Mouse (Mus musculus) layer of hippocampus, adult 8-10 months (tissue): ENCODE measurements around the gene Aars. TPM values are rescaled to one million over a fixed set of nuclear protein-coding genes. Genes with fewer than 3 reads are reported as not detected.
"Not testable (repeated sequence)": the region's sequence is repeated elsewhere in the genome, so short reads cannot be mapped to it uniquely, and the experiment has no call there.

Source experiments
- DNase-seq, 2 experiments: peaks; one replicate each; pipeline ENCODE4 v3.0.0; 2022; ENCODE audit warnings: low spot score in 2 of 2
- microRNA-seq, 2 experiments: library from miRNA; unstranded; fragments of <30 nt; microRNA quantifications; one replicate each; pipeline ENCODE4 v1.2.0; 2022
- total RNA-seq, 4 experiments: library from RNA; stranded (reverse); gene quantifications; 2 replicates each; pipeline ENCODE4 v1.2.4; 2022

The Aars gene
- total RNA-seq, 4 experiments from 2014 or later: 78.6 to 89.6 (median 84.8) TPM

DNA sequence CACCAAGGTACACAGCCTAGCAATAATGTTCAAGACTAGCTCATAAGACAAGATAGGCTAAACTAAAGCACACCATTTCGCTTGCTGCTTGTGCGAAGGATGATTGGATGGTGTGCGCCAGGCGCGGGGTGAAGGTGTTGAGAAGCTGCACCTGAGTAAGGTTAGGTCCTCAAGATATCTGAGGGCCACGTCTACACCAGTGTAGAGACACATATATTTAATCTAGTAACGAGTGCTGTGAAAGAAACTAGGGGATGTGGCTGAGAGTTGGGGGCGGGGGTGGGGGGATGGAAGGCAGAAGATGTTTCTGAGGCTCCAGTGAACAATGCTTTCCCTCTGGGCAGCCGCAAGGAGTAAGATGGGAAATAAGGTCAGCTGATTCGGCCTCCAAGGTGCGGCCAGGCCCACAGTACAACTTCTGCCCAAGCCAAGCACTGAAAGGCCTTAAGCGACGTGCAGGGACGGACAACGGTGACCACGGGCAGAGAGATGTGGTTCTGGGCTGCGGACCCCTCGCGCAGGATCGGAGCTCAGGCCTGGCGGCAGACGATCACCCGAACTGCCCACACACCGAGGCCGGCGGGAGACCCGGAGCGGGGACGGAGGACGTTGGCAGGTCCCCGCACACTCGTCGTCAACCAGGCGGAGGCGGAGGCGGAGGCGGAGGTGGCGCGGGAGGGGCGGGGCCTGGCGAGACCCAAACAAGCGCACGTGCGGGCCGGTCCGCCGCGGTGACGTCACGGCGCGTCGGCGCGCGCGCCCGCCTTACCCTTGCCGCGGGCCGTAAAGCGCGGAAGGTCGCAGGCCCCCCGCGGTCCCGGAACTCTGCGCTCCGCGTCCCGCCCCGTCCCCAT lies 61.1 kb downstream of the Aars start, which contains the start of gene Pdpr:
Gene Pdpr (plus strand): TSS at position 766 of the 854 bp plus-strand sequence.
- DNase-seq: peak; percentile 87

DNA sequence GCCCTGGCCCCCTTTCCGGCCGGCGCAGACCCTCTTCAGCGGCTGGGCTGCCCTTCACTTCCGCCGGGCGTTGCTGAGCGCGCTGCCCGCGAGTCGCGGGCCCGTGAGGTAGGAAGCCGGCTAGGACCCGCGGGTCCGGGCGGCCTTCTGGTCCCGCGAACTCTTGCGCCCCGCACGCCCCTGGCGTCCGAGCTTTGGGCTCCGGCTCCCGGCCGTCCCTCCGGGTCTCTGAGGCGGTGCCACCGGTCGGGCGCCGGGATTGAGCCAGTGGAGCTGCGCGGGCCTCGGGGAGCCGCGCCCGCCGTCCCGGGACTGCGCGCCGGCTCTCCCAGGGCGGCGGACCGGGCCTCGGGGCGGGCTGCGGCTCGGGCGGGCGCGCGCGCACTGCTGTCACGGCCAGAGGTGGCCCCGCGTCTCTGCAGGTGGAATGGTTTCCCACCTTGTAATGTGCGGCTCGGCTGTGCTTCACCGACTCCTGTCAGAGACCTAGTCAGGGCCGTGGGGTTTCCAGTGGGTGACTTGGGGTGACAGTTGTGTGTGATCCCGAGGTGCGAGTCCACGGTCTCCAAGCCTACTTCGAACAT lies 61.9 kb downstream of the Aars start:
- DNase-seq: not testable (repeated sequence)

Small RNA genes within 50 kb of the gene (microRNA-seq; reads per million reads assigned to microRNA genes)
- 0 reads per million in 2 experiments for gene Gm24103
- gene Mir3473d: 0 reads per million in 2 experiments

Other genes with a start within 250 kb of the Aars start
- 10 to 100 TPM; 57.8 to 86.8 (median 69.6) TPM for gene Il34, start 227.2 kb upstream of the Aars start, total RNA-seq
- gene Cog4, start 186.5 kb upstream of the Aars start, total RNA-seq: 10 to 100 TPM; 50.8 to 64.2 (median 62.8) TPM
- gene Sf3b3, start 186.4 kb upstream of the Aars start, total RNA-seq: 10 to 100 TPM; 64.5 to 78.9 (median 76.6) TPM
- gene Fuk, start 130.7 kb upstream of the Aars start, total RNA-seq: 10 to 100 TPM; 20.7 to 26.7 (median 24.4) TPM
- 100 to 1,000 TPM in 1 of 4 experiments, 10 to 100 TPM in 3; 89.2 to 101 (median 95.3) TPM for gene St3gal2, start 113.2 kb upstream of the Aars start, total RNA-seq
- gene Ddx19a, start 35.3 kb upstream of the Aars start, total RNA-seq: 10 to 100 TPM; 27.2 to 37.3 (median 31.0) TPM
- gene Ddx19b, start 1.4 kb upstream of the Aars start, total RNA-seq: 10 to 100 TPM; 15.9 to 20.4 (median 16.6) TPM
- gene Exosc6, start 23.2 kb downstream of the Aars start, total RNA-seq: not detected
- gene Clec18a, start 59.3 kb downstream of the Aars start, total RNA-seq: 1 to 10 TPM; 1.2 to 2.4 (median 1.5) TPM
- 10 to 100 TPM; 27.6 to 30.4 (median 29.8) TPM for gene Pdpr, start 61.5 kb downstream of the Aars start, total RNA-seq
- gene Glg1, start 226.1 kb downstream of the Aars start, total RNA-seq: 100 to 1,000 TPM; 133 to 146 (median 138) TPM